Mouse (Mus musculus): Measurements from ENCODE around the gene Cyp11a1.

DNA sequence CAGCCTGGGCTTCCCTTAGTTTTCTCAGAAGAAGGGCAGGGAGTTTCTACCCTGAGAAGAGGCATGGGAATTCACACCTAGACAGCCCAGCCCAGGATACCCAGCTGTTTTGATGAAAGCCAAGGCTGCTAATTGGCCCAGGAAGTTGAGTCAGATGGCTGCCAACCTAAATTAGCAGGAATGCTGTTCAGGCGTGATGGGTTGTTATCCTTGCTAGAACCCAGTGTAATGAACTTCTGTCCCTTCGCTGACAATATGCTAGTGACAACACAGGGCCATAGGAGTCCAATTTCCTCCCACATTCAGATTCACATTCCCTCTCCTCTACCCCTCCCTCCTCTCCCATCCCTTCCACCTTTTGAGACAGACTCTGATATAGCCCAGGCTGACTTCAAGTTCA lies 6.7 kb downstream of the Cyp11a1 start:
- TF ChIP-seq POLR2A (IDR thresholded peaks at IDR 0.05; ENCODE audit: insufficient read depth, low read depth, low read length) (no peak), CTCF (IDR thresholded peaks at IDR 0.05) (no peak)
